Mouse (Mus musculus) gastrocnemius, adult 2 months (tissue): ENCODE data around the gene Rcbtb1. TPM values are rescaled to one million over a fixed set of nuclear protein-coding genes. Genes with fewer than 3 reads are reported as not detected.

Experiments used
- DNase-seq: peaks from one replicate; pipeline ENCODE4 v3.0.0; 2022
- H3K27ac ChIP-seq: fragments of 200-600 bp; 2 replicates; pipeline ENCODE4 v1.8.1; 2022; ENCODE audit warnings: mild to moderate bottlenecking
- H3K4me3 ChIP-seq: fragments of 200-600 bp; 2 replicates; pipeline ENCODE4 v1.8.1; 2022; ENCODE audit warnings: mild to moderate bottlenecking, moderate library complexity
- CTCF ChIP-seq: fragments of 200-600 bp; IDR thresholded peaks from 2 replicates; pipeline ENCODE4 v1.8.1; 2022; ENCODE audit warnings: antibody characterized with exemption, mild to moderate bottlenecking, moderate library complexity
- intact Hi-C: fragments of 180-260 bp; cut with DNase I; formaldehyde crosslinking; loops from one replicate; pipeline ENCODE4 v1.15.1; 2025
- long read RNA-seq, 2 experiments: library from polyadenylated mRNA; stranded (forward); transcript quantifications; one replicate each; pipeline ENCODE4 v2.0.0; 2021
- total RNA-seq, 2 experiments: library from RNA; stranded (reverse); gene quantifications; 2 replicates each; pipeline ENCODE4 v1.2.3; 2021

The Rcbtb1 gene
- 10 to 100 TPM; 11.1 to 12.7 TPM for total RNA-seq
- long read RNA-seq, experiment 1, transcript Rcbtb1-202 (12 exons, 3,903 nt) = major isoform, 31 of 47 reads
- long read RNA-seq, experiment 1, partial matches to known transcripts = 1 of 47 reads
- long read RNA-seq, experiment 1, other reads (novel, unspliced or antisense) = 15 of 47 reads
- long read RNA-seq, experiment 2, transcript Rcbtb1-202 (12 exons, 3,903 nt) = major isoform, 17 of 31 reads
- long read RNA-seq, experiment 2, partial matches to known transcripts = 6 of 31 reads
- long read RNA-seq, experiment 2, other reads (novel, unspliced or antisense) = 8 of 31 reads

- DNase-seq = peak; percentile 96
- peak within 1 kb of the TSS; percentile 99 for H3K4me3 ChIP-seq
- intact Hi-C loops = loop anchor here (10.0 kb wide), 1 partner anchor 1126 kb away; the partner anchor contains the start of gene Fgf9
- peak within 1 kb of the TSS; percentile 96 for H3K27ac ChIP-seq
- TF ChIP-seq CTCF = peak; percentile 72
Observed at GRCm38 (mm10) chr14:59200711-59201603, at the start of gene Rcbtb1. TSS of gene Rcbtb1 (plus strand) at chr14:59201209.

GRCm38 (mm10) chr14:59155589-59155988 lies 45.4 kb upstream of the Rcbtb1 start:
- no peak for DNase-seq
- Histone ChIP-seq H3K27ac (no peak overlapping the region), H3K4me3 (no peak overlapping the region)
- intact Hi-C loops = loop anchor here (5.0 kb wide), 1 partner anchor 402 kb away; no protein-coding TSS in a partner anchor
- peak; percentile 51 for TF ChIP-seq CTCF

GRCm38 (mm10) chr14:59157016-59157698 lies 43.9 kb upstream of the Rcbtb1 start:
- TF ChIP-seq CTCF = no peak
- intact Hi-C loops = loop anchor here (5.0 kb wide), 1 partner anchor 400 kb away; no protein-coding TSS in a partner anchor
- DNase-seq = no peak
- Histone ChIP-seq H3K4me3 (no peak overlapping the region), H3K27ac (no peak overlapping the region)

GRCm38 (mm10) chr14:59178649-59179048 lies 22.4 kb upstream of the Rcbtb1 start, which contains the start of gene Gm5142:
TSS of gene Gm5142 (minus strand) at chr14:59178749.
- intact Hi-C loops = no loop called here
- Histone ChIP-seq H3K4me3 (no peak within 1 kb of the TSS), H3K27ac (no peak within 1 kb of the TSS)
- no peak for TF ChIP-seq CTCF
- DNase-seq = no peak

- no peak overlapping the region for H3K4me3 ChIP-seq
- DNase-seq = no peak
- intact Hi-C loops = no loop called here
- no peak overlapping the region for H3K27ac ChIP-seq
- TF ChIP-seq CTCF = no peak
Observed at GRCm38 (mm10) chr14:59182732-59183131, 18.3 kb upstream of the Rcbtb1 start.

GRCm38 (mm10) chr14:59185514-59185913 lies 15.5 kb upstream of the Rcbtb1 start:
- no peak overlapping the region for H3K4me3 ChIP-seq

GRCm38 (mm10) chr14:59186121-59186520 lies 14.9 kb upstream of the Rcbtb1 start:
- intact Hi-C loops = no loop called here

More at GRCm38 (mm10) chr14:59185514-59185913, 15.5 kb upstream of the Rcbtb1 start:
- no peak overlapping the region for H3K27ac ChIP-seq
- no peak for DNase-seq
- intact Hi-C loops = no loop called here
- no peak for TF ChIP-seq CTCF

GRCm38 (mm10) chr14:59201604-59202215 lies 701 bp downstream of the Rcbtb1 start:
- intact Hi-C loops = loop anchor here (10.0 kb wide), 1 partner anchor 1127 kb away; the partner anchor contains the start of gene Fgf9
- peak overlapping the region; percentile 96 for H3K27ac ChIP-seq
- no peak for TF ChIP-seq CTCF
- DNase-seq = no peak
- peak overlapping the region; percentile 99 for H3K4me3 ChIP-seq

More at GRCm38 (mm10) chr14:59186121-59186520, 14.9 kb upstream of the Rcbtb1 start:
- no peak for DNase-seq
- TF ChIP-seq CTCF = no peak
- Histone ChIP-seq H3K4me3 (no peak overlapping the region), H3K27ac (no peak overlapping the region)

- TF ChIP-seq CTCF = no peak
- DNase-seq = no peak
- Histone ChIP-seq H3K27ac (no peak overlapping the region), H3K4me3 (no peak overlapping the region)
- intact Hi-C loops = loop anchor here (10.0 kb wide), 1 partner anchor 1131 kb away; the partner anchor contains the start of gene Fgf9
Observed at GRCm38 (mm10) chr14:59205461-59205860, 4.5 kb downstream of the Rcbtb1 start.

GRCm38 (mm10) chr14:59205976-59206583 lies 5.1 kb downstream of the Rcbtb1 start:
- no peak for DNase-seq
- Histone ChIP-seq H3K27ac (no peak overlapping the region), H3K4me3 (no peak overlapping the region)
- intact Hi-C loops = loop anchor here (10.0 kb wide), 1 partner anchor 1131 kb away; the partner anchor contains the start of gene Fgf9
- no peak for TF ChIP-seq CTCF

GRCm38 (mm10) chr14:59209003-59209402 lies 8.0 kb downstream of the Rcbtb1 start:
- H3K4me3 ChIP-seq = no peak overlapping the region
- H3K27ac ChIP-seq = no peak overlapping the region
- no peak for TF ChIP-seq CTCF
- intact Hi-C loops = loop anchor here (10.0 kb wide), 1 partner anchor 1134 kb away; the partner anchor contains the start of gene Fgf9
- no peak for DNase-seq
